Mouse (Mus musculus) right cerebral cortex, postnatal 25 days (tissue): ENCODE data around the gene Phf12.
"Not testable (repeated sequence)": the region's sequence is repeated elsewhere in the genome, so short reads cannot be mapped to it uniquely, and the experiment has no call there.

Experiments used
- DNase-seq: peaks from one replicate; pipeline ENCODE4 v3.0.0; 2022

The Phf12 gene

DNA sequence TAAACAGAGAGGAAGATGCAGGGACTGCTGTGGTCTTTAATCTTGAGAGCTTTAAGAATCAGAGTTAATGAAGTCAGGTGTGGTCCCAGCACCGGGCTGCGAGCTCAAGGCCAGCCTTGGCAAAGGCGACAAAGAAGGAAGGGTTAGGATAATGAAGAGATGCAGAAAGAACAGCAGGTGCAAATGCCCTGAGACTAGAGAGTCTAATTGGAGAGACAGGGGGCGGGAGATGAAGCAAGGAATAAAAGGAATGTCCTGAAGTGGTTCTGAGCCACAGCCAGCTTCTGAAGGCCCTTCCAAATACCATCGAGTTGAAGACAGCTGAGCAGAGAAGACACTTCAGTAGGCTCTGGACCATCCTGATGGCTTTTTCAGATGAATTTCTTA lies 50.2 kb downstream of the Phf12 start:
- no peak for DNase-seq

DNA sequence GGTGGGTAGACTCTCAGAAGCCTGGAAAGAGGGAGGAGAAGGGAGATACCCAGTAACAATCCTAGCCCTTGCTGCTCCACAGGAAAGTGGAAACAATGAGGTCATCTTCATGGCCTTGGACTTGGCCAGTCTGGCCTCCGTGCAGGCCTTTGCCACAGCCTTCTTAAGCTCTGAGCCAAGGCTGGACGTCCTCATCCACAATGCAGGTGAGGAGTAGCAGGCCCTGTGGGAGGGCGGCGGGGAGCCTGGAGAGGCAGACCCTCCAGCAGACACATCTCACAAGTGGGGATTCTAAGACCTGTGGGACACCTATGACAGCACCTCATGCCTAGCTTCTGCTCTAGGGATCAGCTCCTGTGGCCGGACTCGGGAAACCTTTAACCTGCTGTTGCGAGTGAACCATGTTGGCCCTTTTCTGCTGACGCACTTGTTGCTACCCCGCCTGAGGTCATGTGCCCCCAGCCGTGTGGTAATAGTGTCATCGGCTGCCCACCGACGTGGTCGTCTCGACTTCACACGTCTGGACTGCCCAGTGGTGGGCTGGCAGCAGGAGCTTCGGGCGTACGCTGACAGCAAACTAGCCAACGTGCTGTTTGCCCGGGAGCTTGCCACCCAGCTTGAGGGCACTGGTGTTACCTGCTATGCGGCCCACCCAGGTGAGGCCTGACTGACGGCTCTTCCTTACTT lies 51.5 kb downstream of the Phf12 start:
- DNase-seq, result no peak

DNA sequence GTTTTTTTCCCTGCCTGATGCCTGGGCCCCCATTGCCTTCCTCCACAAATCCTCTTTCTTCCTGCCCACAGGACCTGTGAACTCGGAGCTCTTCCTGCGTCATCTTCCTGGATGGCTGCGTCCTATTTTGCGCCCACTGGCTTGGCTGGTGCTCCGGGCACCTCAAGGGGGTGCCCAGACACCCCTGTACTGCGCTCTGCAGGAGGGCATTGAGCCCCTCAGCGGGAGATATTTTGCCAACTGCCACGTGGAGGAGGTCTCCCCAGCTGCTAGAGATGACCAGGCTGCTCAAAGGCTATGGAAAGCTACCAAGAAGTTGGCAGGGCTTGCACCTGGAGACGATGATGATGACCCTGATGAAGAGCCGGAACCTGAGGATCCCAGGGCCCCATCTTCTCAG lies 54.2 kb downstream of the Phf12 start:
- DNase-seq, result no peak

DNA sequence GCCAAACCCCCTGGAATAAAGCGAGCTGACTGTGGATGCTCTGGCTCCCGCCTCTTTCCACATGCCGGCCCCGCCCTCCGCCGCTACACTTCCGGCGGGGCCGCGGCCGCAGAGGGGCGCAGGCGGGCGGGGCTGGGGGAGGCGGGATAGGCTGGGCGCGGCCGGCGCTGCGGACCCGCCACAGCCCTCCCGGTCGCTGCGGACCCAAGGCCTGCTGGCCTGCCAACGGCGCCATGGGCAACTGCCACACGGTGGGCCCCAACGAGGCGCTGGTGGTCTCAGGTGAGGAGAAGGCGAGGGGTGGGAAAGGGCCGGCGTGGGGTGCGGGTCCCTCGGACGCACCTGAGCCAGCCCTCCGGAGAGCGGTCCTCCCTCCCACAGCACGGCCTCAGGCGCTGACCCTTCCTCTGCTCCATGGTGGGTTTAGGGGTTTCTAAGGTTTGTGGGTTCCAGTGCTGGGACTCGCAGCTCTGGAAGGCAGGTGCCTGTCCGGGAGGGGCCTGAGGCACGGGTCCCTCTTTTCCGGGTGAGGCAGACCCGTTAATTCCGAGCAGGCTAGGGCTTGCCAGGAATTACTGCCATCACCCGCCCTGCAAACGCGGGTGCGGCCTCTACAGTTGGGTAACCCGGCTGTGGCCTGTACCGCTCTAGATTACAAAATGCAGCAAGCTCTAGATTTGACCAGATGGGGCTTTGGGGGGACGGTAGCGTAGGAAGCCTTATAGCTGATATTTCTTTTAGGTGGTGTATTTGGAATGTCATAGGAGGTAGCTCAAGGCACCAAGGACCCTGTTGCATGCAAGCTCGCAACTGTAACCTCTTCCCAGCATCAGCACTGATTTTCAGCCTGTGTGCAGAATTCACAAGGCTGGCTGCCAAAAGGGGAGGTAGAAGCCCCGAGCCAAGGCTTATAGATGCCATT lies 55.5 kb downstream of the Phf12 start, which contains the start of gene Flot2:
TSS of gene Flot2 (plus strand) at position 101 of the 922 bp plus-strand sequence.
- peak; percentile 61 for DNase-seq

DNA sequence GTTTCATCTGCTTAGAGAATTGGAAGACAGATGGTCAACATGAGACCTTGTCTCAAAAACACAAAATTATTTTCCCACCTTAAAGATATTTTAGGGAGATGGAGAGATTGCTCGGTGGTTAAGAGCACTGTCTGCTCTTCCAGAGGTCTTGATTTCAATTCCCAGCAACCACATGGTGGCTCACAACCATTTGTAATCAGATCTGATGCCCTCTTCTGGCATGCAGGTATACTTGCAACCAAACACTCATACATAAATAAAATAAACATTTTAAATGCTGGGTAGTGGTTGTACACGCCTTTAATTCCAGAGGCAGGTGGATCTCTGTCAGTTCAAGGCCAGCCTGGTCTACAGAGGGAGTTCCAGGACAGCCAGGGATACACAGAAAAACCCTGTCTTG lies 58.3 kb downstream of the Phf12 start:
- DNase-seq, result no peak

DNA sequence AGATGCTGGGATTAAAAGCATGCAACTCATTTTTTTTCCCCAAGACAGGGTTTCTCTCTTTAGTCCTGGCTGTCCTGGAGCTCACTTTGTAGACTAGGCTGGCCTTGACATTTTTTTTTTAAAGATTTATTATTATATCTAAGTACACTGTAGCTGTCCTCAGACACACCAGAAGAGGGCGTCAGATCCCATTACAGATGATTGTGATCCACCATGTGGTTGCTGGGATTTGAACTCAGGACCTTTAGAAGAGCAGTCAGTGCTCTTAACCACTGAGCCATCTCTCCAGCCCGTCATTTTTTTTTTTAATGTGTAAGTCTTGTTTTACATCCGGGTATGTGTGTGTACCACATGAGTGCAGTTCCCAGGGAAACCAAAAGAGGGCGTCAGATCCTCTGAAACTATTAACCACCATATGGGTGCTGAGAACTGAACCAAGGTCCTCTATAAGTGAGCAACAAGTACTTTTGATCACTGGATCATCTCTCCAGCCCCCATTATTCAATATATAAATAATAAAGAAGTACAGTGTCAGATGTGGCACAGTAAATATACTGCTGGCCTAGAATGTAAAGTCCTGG lies 59.8 kb downstream of the Phf12 start:
- DNase-seq, result not testable (repeated sequence)

DNA sequence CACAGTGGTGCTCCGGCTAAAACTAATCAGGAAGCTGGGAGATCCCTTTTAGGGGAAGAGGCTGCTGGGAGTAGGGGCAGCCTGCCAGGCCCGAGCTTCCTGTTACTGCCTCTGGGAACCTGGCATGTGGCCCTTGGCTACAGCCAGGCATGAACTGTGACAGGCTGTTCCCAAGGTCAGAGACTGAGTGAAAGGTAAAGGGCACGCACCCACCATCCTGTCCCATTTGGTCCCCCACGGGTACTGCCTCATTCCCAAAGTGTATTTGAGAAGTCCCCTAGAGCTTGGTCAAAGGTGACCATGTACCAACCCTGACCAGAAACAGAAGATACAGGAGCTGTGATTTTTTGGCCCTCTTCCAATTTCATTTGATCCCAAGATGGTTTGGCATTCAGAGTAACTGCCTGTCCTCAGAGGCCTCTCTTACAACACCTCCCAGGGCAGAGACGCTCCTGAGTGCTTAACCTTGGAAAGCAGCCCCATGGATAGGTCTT lies 62.3 kb downstream of the Phf12 start:
- DNase-seq, result no peak

DNA sequence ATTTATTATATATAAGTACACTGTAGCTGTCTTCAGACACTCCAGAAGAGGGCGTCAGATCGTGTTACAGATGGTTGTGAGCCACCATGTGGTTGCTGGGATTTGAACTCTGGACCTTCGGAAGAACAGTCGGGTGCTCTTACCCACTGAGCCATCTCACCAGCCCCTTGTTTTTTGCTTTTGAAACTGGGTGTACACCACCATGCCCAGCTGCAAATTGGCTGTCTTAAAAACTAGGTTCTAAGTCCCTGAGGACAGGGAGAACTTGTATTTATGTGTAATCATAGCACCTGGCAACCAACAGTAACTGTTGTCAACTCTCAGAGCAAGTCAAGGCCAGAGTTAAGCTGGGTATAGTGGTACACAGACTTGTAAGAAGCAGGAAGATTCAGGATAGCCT lies 66.1 kb downstream of the Phf12 start:
- DNase-seq, result not testable (repeated sequence)

DNA sequence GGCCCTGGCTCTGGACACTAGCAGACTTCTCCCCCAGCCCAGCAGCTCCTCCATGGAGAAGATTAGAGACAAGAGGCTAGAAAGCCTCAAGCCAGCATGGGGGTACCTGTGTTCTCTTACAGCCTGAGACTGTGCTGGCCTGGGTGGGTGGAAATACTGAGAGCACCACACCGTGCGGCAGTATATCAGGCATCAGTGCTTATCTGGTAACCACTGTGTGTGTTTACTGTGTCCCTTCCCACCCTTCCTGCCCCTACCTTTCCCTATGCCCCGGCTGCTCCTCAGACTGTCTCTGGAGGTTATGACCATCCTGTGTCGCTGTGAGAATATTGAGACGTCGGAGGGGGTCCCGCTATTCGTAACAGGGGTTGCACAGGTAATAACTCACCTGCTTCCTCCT lies 70.5 kb downstream of the Phf12 start:
- DNase-seq, result no peak

DNA sequence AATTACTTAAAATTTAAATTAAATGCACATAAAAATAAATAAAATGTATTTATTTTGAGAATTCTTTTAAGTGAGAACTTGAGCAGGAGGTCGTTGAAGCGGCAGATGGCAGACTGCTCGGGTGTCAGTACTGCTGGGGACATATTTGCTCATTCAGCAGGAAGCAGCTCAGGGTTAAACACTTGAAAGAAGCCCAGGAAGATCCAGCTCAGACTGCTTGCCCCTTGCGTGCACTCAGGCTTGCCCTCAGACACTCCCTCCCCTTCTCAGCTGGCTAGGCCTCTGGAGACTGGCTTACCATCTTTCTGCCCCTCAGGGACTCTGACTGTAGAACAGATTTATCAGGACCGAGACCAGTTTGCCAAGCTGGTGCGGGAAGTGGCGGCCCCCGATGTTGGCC lies 74.4 kb downstream of the Phf12 start:
- no peak for DNase-seq

DNA sequence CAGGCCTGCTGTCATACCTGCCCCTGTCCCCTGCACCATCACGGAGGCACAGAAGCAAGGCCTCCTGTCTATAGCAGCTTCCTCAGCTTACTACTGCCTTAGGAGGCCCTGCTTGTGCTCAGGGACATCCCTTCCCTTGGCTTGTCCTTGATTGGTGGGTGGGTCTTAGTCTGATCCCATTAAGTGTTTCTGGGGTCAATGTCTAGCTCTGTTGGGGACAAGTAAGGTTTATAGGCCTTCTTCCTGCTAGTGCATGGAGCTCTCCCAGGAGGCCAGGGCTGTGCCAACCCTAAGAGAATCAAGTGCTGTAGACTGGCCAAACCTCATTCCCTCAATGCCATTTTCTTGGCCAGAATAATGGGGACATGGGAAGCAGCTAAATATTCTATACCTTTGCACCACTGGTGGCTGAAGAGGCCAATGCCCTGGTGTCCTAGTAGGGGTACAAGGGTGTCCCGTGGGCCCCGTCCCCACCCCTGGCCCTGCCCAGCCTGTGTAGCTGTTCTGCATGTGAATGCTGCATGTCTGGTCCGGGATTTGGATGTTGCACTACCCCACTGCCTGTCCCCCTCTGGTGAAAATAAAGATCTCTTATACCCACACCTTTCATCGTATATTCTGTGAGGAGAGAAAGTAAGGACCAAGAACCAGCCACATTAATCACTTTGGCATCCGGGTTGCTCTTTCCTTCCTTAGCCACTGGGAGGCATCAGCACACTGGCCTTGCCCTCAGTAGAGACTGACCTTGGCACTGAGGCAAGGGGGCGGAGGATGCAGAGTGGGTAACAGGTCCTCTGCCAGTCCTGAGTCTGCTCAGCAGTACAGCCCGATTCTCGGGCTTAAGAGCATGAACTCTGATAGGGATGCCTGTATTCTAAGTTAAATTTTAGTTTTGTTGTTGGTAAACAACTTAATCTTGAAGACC lies 77.5 kb downstream of the Phf12 start:
- DNase-seq, result peak; percentile 36

DNA sequence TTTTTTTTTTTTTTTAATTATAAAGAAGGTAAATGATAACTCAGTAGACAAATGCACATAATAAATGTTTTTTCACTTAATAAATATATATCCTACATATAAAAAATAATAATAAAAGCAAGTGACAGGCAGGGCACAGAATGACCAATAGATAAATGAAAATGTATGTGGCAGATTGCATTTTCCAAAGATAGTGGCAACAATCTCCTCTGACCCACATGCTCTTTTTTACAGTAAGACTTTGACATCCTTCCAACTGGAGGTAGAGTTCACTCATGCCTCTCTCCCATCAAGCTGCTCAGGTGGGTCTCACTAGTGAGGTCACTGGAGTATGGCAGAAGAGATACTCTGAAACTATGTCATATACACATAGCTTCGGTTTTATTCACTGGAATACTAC lies 80.0 kb downstream of the Phf12 start:
- no peak for DNase-seq

DNA sequence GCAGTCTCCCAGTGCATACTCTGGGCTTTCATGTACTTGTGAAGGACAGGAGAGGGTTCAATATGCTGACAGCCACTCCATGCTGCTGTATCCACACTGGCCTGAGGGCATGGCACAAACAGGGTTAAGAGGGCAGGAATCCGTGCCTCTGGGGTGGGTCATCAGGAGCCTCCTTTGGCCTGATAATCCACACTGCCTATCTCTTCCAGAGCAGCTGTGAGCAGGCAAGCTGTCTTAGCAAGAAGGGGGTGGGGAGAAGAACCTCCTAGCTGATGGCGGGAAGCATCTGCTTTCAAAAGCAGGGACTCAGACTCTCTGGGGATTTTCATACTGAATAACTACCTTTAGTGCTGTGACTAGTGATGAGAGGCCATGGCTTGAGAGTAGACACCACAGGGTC lies 83.4 kb downstream of the Phf12 start:
- no peak for DNase-seq

DNA sequence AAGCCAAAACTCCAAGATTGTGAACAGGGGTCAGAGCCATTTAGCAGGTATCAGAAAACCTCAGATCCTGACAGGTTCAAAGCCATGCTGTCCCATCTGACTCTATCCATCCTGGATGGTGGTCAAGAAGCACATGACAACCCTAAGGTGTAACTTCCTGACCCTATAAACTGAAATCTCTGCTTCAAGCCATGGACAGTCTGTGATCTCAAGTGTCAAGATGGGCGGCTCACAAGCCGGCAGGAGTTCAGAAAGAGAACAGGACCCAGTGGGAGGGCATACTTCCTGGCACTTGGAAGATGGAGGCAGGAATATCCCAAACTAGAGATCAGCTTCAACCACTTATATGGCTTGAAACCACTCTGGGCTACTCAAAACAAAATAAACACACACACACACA lies 84.1 kb downstream of the Phf12 start:
- no peak for DNase-seq

DNA sequence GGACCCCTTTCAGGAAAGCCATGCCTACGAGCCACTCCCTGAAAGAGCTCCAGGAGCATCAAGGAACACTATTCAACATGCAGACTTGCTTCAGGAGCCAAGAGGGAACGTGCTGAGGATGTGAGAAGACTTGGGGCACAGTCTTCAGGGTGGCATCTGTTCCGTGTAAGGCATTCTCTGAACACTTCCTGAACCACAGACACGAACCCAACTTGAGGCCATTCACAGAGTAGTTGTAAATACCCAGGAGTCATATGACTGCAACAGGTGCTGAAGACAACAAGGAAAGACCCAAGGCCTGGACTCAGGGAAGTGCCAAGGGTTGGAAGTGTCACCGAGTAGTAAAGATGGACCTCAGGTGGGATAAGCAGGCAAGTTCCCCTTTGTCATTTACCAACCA lies 85.0 kb downstream of the Phf12 start:
- DNase-seq, result no peak

DNA sequence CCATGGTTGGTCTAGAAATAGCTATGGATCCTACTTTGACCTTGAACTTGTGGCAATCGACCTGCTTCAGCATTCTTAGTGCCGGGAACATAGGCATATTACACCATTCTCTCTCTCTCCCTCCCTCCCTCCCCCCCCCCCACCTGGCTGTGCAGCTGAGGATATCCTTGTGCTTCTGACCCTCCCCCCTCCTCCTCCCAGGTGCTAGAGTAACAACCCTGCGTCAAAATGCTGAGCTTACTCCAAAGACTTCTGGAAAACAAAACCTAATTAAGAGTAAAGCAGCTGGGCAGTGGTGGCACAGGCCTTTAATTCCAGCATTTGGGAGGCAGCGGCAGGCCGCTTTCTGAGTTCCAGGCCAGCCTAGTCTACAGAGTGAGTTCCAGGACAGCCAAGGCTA lies 86.6 kb downstream of the Phf12 start:
- no peak for DNase-seq

DNA sequence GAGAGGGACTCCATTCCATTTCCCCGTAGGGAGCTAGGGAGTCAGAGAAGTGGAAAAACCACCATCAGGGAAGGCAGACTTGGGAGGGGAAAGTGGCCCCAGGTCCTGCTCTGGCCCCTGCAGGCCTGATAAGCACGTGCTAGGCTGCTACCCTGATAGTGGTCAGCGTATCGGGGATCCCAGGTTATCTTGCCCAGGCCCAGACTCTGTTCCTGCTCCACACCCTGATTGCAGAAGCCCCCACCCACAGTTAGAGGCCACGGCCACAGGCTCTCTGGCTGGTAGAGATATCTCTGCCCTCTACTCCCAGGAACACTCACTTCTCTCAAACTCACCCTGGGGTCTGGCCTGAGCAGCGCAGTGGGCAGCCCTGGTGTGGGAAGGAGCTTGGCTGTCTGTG lies 87.1 kb downstream of the Phf12 start:
- DNase-seq, result no peak

DNA sequence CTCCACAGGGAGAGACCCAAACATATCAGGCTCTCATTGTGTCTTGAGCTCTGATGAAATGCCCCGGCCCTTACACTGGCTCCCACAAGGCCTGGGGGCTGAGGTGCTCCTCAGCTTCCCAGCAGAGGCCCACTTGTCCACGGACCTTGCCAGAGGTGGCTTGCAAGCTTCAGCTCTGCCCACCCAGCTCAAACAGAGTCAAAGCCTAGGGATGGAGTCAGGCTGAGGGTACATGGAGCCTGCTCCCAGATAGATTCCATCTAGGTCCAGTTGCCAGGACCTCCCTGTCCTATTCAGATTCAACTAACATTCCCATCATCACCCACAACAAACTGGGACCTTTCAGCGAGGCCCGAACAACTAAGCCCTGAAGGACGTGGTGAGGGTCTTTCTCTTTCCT lies 89.4 kb downstream of the Phf12 start:
- DNase-seq, result no peak

DNA sequence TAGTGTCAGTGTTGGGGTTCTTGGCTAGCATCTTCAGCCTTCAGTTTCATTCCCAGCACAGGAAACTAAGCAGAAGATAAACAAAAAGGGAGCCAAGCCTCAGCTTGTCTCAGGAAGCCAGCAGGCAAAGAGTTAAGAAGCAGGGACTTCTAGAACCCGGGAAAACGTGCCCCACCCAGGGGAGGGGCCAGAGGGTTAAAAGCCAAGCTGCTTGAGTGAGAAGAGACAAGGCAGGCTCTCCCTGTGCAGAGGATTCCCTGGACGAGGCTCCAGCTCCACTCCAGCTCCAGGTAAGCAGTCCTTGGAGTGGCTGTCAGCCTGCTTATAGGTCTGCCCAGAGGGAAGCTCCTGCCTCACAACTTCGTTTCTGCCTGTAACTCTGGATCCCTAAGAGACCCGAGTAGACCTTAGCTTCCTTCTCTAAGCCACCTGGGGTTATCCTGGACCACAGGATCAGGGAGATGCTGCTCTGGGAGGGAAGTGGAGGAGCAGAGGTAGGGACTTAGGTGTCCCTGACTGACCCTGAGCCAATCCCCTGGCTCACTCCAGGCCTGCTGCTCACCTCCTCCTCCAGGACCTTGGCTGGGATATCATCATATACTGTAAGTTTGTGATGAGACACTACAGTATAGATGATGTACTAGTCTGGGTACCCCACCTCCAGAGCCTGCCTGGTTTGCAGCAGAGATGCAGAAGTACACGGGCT lies 90.0 kb downstream of the Phf12 start:
- no peak for DNase-seq

DNA sequence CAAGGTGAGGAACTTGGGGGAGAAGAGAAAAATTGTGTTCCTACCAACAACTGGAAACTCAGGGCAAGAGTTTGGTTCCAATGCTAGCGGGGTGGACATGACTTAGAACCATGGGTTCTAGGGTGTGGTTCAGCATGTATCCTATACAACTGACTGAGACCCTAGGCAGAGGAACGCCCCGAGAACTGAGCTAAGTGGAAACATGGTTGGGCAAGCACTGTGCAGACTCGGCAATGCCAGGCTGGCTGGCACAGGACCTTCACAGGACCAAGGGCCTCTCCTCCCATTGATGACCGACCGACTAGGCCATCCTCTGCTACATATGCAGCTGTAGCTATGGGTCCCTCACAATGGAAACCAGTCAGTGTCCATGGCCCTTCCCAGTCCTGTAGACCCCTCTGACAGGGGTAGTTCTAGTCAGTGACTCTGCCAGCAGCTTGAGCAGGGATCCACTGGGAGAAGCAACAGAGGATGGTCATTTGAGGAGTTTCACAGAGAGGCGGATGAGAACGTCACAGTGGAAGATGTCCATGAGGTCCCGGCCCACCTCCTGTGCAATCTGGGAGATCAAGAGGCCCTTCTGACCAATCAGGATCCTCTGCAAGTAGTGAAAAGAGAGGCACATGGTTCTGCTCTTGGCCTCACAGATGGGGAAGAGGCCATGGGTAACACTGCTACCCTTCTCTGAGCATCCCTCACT lies 91.2 kb downstream of the Phf12 start:
- no peak for DNase-seq

DNA sequence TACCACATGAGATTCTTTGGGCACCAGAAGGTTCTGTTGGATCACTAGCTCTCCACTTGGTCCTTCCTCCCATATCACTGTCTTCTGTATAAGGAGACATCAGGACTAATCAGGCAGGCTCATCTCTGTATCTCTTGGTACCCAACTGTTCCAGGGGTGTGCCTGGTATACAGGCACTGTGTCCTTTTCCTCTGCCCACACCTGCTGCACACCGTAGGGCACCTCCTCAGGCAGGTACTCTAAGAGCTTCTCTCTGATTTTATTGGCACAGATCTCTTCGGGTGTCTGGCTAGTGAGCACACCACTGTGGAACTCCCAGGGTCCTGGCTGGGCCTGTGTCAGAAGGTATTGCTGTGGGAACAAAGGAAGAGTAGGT lies 91.7 kb downstream of the Phf12 start:
- no peak for DNase-seq
